Mouse (Mus musculus): Measurements from ENCODE around the gene Gpam. TPM values are rescaled to one million over a fixed set of nuclear protein-coding genes. Genes with fewer than 3 reads are reported as not detected.
A peak's percentile ranks its signal among the peaks of the same experiment; 100 is the strongest.

The Gpam gene
- polyA plus RNA-seq, 1 experiment, result 9.8 TPM

GRCm38 (mm10) chr19:55084971-55085856 is 41.8 kb downstream of the Gpam start:
- Histone ChIP-seq H3K4me1 (ENCODE audit: control insufficient read depth, insufficient read depth, low read length) (no peaks in the 10 kb centered on the region), H3K27ac (ENCODE audit: control insufficient read depth, insufficient read depth, low read depth, low read length, poor library complexity) (0 out of 2 replicates have a peak overlapping the region, but pooled peaks have one; percentile 34), H3K4me3 (replicated peaks; ENCODE audit: control insufficient read depth, low read depth, low read length) (no peak overlapping the region)
- 45% methylated on average over 4 of the region's 4 CpGs for WGBS
- TF ChIP-seq POLR2A (IDR thresholded peaks at IDR 0.05; ENCODE audit: borderline replicate concordance, control insufficient read depth, low read depth, low read length) (no peak), CTCF (IDR thresholded peaks at IDR 0.05; ENCODE audit: control insufficient read depth, insufficient read depth, low read length) (no peak)

GRCm38 (mm10) chr19:55076822-55077221 is 50.2 kb downstream of the Gpam start:
- whole genome bisulfite sequencing, result 84% methylated on average over 8 of the region's 8 CpGs
- Histone ChIP-seq H3K4me3 (replicated peaks; ENCODE audit: control insufficient read depth, low read depth, low read length) (no peak overlapping the region), H3K4me1 (ENCODE audit: control insufficient read depth, insufficient read depth, low read length) (no peaks in the 10 kb centered on the region), H3K27ac (ENCODE audit: control insufficient read depth, insufficient read depth, low read depth, low read length, poor library complexity) (no peak overlapping the region)
- no peak for TF ChIP-seq CTCF (IDR thresholded peaks at IDR 0.05; ENCODE audit: control insufficient read depth, insufficient read depth, low read length)
- TF ChIP-seq POLR2A (IDR thresholded peaks at IDR 0.05; ENCODE audit: borderline replicate concordance, control insufficient read depth, low read depth, low read length), result no peak

GRCm38 (mm10) chr19:55073004-55073403 is 54.0 kb downstream of the Gpam start:
- H3K4me3 ChIP-seq (replicated peaks; ENCODE audit: control insufficient read depth, low read depth, low read length), result no peak overlapping the region
- no peak overlapping the region for H3K27ac ChIP-seq (ENCODE audit: control insufficient read depth, insufficient read depth, low read depth, low read length, poor library complexity)
- WGBS, result 83% methylated on average over 3 of the region's 3 CpGs
- no peaks in the 10 kb centered on the region; the same call in 1 of the 2 replicates for H3K4me1 ChIP-seq (ENCODE audit: control insufficient read depth, insufficient read depth, low read length)
- TF ChIP-seq CTCF (IDR thresholded peaks at IDR 0.05; ENCODE audit: control insufficient read depth, insufficient read depth, low read length) (no peak), POLR2A (IDR thresholded peaks at IDR 0.05; ENCODE audit: borderline replicate concordance, control insufficient read depth, low read depth, low read length) (no peak)

- 95% methylated on average over 8 of the region's 8 CpGs for WGBS
- TF ChIP-seq POLR2A (IDR thresholded peaks at IDR 0.05; ENCODE audit: borderline replicate concordance, control insufficient read depth, low read depth, low read length), result no peak
- no peak for TF ChIP-seq CTCF (IDR thresholded peaks at IDR 0.05; ENCODE audit: control insufficient read depth, insufficient read depth, low read length)
- Histone ChIP-seq H3K4me1 (ENCODE audit: control insufficient read depth, insufficient read depth, low read length) (no peaks in the 10 kb centered on the region; the same call in 1 of the 2 replicates), H3K27ac (ENCODE audit: control insufficient read depth, insufficient read depth, low read depth, low read length, poor library complexity) (no peak overlapping the region), H3K4me3 (replicated peaks; ENCODE audit: control insufficient read depth, low read depth, low read length) (no peak overlapping the region)
Observed at GRCm38 (mm10) chr19:55069054-55069453, 58.0 kb downstream of the Gpam start.

- 18% methylated on average over 6 of the region's 6 CpGs for WGBS
- Histone ChIP-seq H3K27ac (ENCODE audit: control insufficient read depth, insufficient read depth, low read depth, low read length, poor library complexity) (no peak overlapping the region), H3K4me3 (replicated peaks; ENCODE audit: control insufficient read depth, low read depth, low read length) (no peak overlapping the region), H3K4me1 (ENCODE audit: control insufficient read depth, insufficient read depth, low read length) (peaks cover 1% of the 10 kb centered on the region; the same call in 1 of the 2 replicates)
- TF ChIP-seq CTCF (IDR thresholded peaks at IDR 0.05; ENCODE audit: control insufficient read depth, insufficient read depth, low read length), result no peak
- TF ChIP-seq POLR2A (IDR thresholded peaks at IDR 0.05; ENCODE audit: borderline replicate concordance, control insufficient read depth, low read depth, low read length), result no peak
Observed at GRCm38 (mm10) chr19:55063272-55063671, 63.8 kb downstream of the Gpam start.

DNA sequence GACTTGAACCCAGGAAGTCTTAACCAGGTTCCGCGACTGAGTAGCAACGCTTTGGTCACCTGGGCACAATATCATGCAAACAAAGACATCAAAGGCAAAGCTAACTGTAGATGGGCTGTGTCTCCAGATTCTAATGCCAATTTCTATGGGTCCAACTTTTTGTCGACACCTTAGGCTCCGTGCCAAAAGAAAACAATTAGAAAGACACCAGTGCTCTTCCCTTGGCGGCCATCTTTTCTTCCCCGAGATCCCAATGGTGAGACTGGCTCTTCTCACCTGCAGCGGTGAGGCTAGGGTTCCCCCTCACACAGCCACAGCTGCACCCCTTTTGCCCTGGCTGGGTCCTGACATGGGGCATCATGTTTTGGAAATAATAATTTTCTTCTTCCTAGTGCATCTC is 64.5 kb downstream of the Gpam start:
- Histone ChIP-seq H3K27ac (ENCODE audit: control insufficient read depth, insufficient read depth, low read depth, low read length, poor library complexity) (no peak overlapping the region), H3K4me3 (replicated peaks; ENCODE audit: control insufficient read depth, low read depth, low read length) (no peak overlapping the region), H3K4me1 (ENCODE audit: control insufficient read depth, insufficient read depth, low read length) (peaks cover 1% of the 10 kb centered on the region; the same call in 1 of the 2 replicates)
- TF ChIP-seq CTCF (IDR thresholded peaks at IDR 0.05; ENCODE audit: control insufficient read depth, insufficient read depth, low read length) (no peak), POLR2A (IDR thresholded peaks at IDR 0.05; ENCODE audit: borderline replicate concordance, control insufficient read depth, low read depth, low read length) (no peak)
- WGBS, result 87% methylated on average over 8 of the region's 8 CpGs

DNA sequence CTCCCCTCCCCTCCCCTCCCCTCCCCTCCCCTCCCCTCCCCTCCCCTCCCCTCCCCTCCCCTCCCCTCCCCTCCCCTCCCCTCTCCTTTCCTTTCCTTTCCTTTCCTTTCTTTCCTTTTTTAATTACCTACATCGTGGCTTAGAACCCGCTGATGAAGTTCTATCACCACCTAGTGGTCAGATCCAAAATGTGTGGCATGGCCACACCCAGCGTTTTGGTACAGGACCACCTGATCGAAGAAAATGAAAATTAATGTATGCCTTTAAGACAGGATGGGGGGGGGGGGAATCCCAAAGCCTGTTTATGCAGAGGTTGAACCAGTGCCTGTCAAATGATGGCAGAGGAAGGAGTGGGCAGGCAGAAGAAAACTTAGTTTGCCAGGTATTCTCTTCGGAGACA is 65.1 kb downstream of the Gpam start:
- no peak overlapping the region for H3K27ac ChIP-seq (ENCODE audit: control insufficient read depth, insufficient read depth, low read depth, low read length, poor library complexity)
- no peak for TF ChIP-seq POLR2A (IDR thresholded peaks at IDR 0.05; ENCODE audit: borderline replicate concordance, control insufficient read depth, low read depth, low read length)
- TF ChIP-seq CTCF (IDR thresholded peaks at IDR 0.05; ENCODE audit: control insufficient read depth, insufficient read depth, low read length), result peak; percentile 51
- peaks cover 1% of the 10 kb centered on the region; the same call in 1 of the 2 replicates for H3K4me1 ChIP-seq (ENCODE audit: control insufficient read depth, insufficient read depth, low read length)
- no peak overlapping the region for H3K4me3 ChIP-seq (replicated peaks; ENCODE audit: control insufficient read depth, low read depth, low read length)
- WGBS, result 16% methylated on average over 5 of the region's 5 CpGs

DNA sequence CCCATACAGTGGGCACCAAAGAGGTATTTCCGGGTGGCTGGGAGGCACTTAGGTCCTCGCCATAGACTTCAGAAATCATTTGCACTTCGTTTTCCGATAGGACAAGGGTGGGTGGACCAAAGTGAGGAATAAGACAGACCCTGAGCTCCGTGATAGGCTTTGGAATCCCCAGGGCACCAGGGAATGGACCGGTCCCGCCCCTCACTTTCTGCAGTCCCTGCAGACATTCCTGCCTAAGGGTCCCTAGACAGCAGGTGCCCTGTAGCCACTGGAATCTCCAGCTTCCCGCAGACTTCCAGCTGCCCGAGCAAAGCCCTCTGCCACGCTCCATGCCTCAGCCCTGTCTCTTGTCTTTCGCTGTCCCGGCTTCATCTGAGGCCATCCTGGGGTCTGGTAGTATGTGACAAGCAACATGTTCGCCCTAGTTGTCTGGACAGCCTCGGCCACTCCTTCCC is 65.6 kb downstream of the Gpam start:
- WGBS, result 7% methylated on average over 14 of the region's 14 CpGs
- Histone ChIP-seq H3K4me1 (ENCODE audit: control insufficient read depth, insufficient read depth, low read length) (peaks cover 1% of the 10 kb centered on the region; the same call in 1 of the 2 replicates), H3K27ac (ENCODE audit: control insufficient read depth, insufficient read depth, low read depth, low read length, poor library complexity) (no peak overlapping the region), H3K4me3 (replicated peaks; ENCODE audit: control insufficient read depth, low read depth, low read length) (no peak overlapping the region)
- TF ChIP-seq POLR2A (IDR thresholded peaks at IDR 0.05; ENCODE audit: borderline replicate concordance, control insufficient read depth, low read depth, low read length), result no peak
- TF ChIP-seq CTCF (IDR thresholded peaks at IDR 0.05; ENCODE audit: control insufficient read depth, insufficient read depth, low read length), result no peak
